Mouse (Mus musculus): ENCODE results near the gene Rem2. TPM values are rescaled to one million over a fixed set of nuclear protein-coding genes. Genes with fewer than 3 reads are reported as not detected.

The Rem2 gene
- total RNA-seq, 2 experiments from 2014 or later: 20.7 to 23.8 TPM

GRCm38 (mm10) chr14:54492345-54493131 lies 16.6 kb downstream of the Rem2 start:
- DNase-seq: no peak

GRCm38 (mm10) chr14:54493236-54493635 lies 17.3 kb downstream of the Rem2 start:
- DNase-seq: no peak

- DNase-seq: peak; percentile 42 to 56
Observed at GRCm38 (mm10) chr14:54494234-54494633, 18.3 kb downstream of the Rem2 start.

- DNase-seq: no peak
Observed at GRCm38 (mm10) chr14:54496706-54497105, 20.8 kb downstream of the Rem2 start.

- DNase-seq: no peak
Observed at GRCm38 (mm10) chr14:54499330-54499729, 23.4 kb downstream of the Rem2 start.

GRCm38 (mm10) chr14:54501365-54501764 lies 25.5 kb downstream of the Rem2 start:
- no peak for DNase-seq

GRCm38 (mm10) chr14:54503092-54503491 lies 27.2 kb downstream of the Rem2 start:
- DNase-seq: no peak

GRCm38 (mm10) chr14:54509774-54510173 lies 33.9 kb downstream of the Rem2 start:
- DNase-seq: no peak

- no peak for DNase-seq
Observed at GRCm38 (mm10) chr14:54516710-54517310, 40.9 kb downstream of the Rem2 start.

GRCm38 (mm10) chr14:54523600-54523999 lies 47.7 kb downstream of the Rem2 start:
- no peak for DNase-seq

- peak; percentile 19 to 24 for DNase-seq
Observed at GRCm38 (mm10) chr14:54527227-54528006, 51.5 kb downstream of the Rem2 start.

GRCm38 (mm10) chr14:54528007-54528393 lies 52.1 kb downstream of the Rem2 start:
- no peak for DNase-seq

GRCm38 (mm10) chr14:54528446-54529111 lies 52.7 kb downstream of the Rem2 start:
- peak; percentile 75 to 85 for DNase-seq

Other genes starting within 250 kb of the Rem2 start
- gene Dad1, start 222.0 kb upstream of the Rem2 start, total RNA-seq (2021): 100 to 1,000 TPM; 123 to 131 TPM
- gene Abhd4, start 221.9 kb upstream of the Rem2 start, total RNA-seq (2021): 10 to 100 TPM; 55.7 to 56.6 TPM
- not detected for gene Olfr49, start 191.2 kb upstream of the Rem2 start, total RNA-seq (2021)
- gene Oxa1l, start 115.3 kb upstream of the Rem2 start, total RNA-seq (2021): 10 to 100 TPM; 49.5 to 50.8 TPM
- 1 to 10 TPM; 2.4 to 2.7 TPM for gene Slc7a7, start 58.3 kb upstream of the Rem2 start, total RNA-seq (2021)
- 100 to 1,000 TPM; 105 to 108 TPM for gene Mrpl52, start 49.2 kb upstream of the Rem2 start, total RNA-seq (2021)
- gene Mmp14, start 44.5 kb upstream of the Rem2 start, total RNA-seq (2021): 10 to 100 TPM; 18.3 to 20.0 TPM
- gene Lrp10, start 12.0 kb upstream of the Rem2 start, total RNA-seq (2021): 10 to 100 TPM; 26.4 to 29.6 TPM
- 10 to 100 TPM; 51.7 to 57.1 TPM for gene Prmt5, start 41.4 kb downstream of the Rem2 start, total RNA-seq (2021)
- 1 to 10 TPM; 4.0 to 5.3 TPM for gene Haus4, start 78.5 kb downstream of the Rem2 start, total RNA-seq (2021)
- 1 to 10 TPM in 1 of 2 experiments, under 1 TPM in 1; 0.95 to 1.5 TPM for gene Ajuba, start 101.5 kb downstream of the Rem2 start, total RNA-seq (2021)
- 1 to 10 TPM; 4.7 to 5.5 TPM for gene 4931414P19Rik, start 129.9 kb downstream of the Rem2 start, total RNA-seq (2021)
- 100 to 1,000 TPM; 203 to 230 TPM for gene Psmb5, start 141.9 kb downstream of the Rem2 start, total RNA-seq (2021)
- gene Psmb11, start 145.3 kb downstream of the Rem2 start, total RNA-seq (2021): under 1 TPM; 0.23 to 0.27 TPM
- not detected for gene Gm17606, start 164.9 kb downstream of the Rem2 start, total RNA-seq (2021)
- 10 to 100 TPM; 23.6 to 24.5 TPM for gene Cdh24, start 165.3 kb downstream of the Rem2 start, total RNA-seq (2021)
- 10 to 100 TPM; 24.0 to 26.3 TPM for gene 1700123O20Rik, start 210.1 kb downstream of the Rem2 start, total RNA-seq (2021)
- 100 to 1,000 TPM; 210 to 242 TPM for gene Acin1, start 210.8 kb downstream of the Rem2 start, total RNA-seq (2021)
- not detected for gene Gm29776, start 222.7 kb downstream of the Rem2 start, total RNA-seq (2021)
- gene Cebpe, start 236.1 kb downstream of the Rem2 start, total RNA-seq (2021): not detected

All from layer of hippocampus, postnatal 36 days (tissue).